Mouse (Mus musculus): Measurements from ENCODE around the gene Manf.
A peak's percentile ranks its signal among the peaks of the same experiment; 100 is the strongest.

The Manf gene

DNA sequence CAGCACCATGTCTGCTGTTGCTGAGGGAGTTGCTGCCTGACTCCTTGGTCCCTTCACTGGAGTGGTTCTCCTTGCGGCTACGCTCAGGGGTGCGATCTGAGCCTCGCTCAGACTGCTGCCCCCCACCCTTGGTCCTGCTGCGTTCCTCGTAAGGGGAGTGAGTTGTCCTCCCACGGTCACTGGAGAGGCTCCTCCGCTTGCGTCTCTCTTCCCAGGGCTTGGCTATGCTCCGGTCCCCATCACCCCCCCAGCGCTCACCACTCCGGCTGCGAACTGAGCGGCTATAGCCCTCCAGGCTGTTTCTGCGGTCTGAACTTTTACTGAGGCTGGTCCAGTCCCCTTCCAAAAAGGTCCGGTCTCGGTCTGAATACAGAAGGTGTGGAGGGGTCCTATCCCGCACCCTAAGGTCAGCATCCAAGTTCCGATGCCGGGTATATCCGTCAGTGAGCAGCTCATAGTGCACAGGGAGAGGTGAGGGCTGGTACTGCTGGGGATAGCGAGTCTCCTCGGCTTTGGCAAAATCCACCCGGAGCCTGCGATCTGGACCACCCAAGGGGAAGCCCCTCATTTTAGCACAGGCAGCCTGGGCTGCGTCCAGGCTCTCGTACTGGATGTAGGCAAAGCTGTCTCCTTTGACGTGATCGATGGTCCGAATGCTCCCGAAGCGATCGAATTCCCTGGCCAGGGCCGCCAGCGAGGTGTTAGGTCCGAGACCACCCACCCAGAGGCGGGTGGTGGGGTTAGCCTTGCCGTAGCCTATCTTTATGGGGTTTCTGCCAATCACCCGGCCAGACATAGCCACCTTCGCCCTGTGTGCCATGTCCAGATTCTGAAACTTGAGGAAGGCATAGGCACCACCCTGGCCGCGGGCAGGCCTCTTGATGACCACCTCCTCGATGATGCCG lies 6.5 kb downstream of the Manf start:
- no peak for DNase-seq (ENCODE audit: low read depth, low spot score)

DNA sequence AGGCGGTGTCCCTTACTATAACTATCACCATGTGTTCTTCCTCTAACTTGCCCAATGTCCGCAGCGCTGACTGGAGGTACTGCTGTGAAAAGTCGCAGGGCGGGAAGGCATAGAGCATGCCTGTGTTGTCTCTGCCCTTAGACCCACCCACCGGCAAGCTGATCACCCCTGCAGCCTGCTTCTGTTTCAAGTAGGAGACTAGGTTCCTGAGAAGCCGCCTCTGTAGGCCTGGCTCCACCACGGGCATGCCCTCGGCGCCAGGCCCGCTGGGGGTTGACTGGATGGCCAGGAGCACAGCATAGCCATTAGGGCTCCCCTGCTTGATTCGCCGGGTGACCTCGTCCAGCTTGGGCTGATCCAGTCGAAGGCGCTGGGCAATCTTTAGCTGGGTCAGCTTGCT lies 7.5 kb downstream of the Manf start:
- peak; percentile 59 for DNase-seq (ENCODE audit: low read depth, low spot score)

DNA sequence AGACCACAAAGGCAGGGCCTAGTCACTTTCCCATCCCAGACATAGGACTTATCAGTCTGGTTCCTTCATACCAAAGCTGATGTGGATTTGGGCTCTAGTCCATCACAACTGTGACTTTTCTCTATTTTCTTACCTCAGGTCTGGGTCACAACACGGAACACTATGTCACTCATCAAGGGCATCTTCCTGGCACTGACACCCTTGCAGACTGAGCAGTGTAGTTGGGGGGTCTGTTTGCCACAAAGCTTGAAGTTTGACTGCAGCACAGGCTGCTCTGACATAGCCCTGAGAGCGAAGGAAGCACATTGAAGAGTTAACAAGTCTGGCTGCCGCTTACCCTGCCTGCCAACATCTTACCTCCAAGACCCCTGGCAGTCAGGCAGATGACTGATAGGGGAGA lies 8.7 kb downstream of the Manf start:
- DNase-seq (ENCODE audit: low read depth, low spot score) = no peak

DNA sequence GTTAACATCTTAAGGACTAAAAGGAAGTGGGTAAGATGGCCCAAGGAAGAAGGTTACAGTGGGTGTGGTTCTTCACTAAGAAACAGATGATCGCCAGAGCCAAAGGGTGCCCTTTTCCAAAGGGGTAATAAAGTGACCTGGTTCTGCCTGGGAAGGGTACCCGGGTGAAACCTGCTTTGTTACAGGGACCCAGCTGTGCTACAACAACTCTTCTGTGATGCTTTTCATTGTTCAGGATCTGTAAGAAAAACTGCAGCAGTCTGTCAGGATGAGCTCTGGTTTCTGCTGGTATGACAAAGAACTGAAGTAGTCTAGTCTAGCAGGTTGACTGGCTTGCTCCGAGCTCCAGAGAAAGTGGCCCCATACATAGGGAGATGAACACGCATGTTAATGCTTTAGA lies 9.6 kb downstream of the Manf start:
- peak; percentile 58 for DNase-seq (ENCODE audit: low read depth, low spot score)

DNA sequence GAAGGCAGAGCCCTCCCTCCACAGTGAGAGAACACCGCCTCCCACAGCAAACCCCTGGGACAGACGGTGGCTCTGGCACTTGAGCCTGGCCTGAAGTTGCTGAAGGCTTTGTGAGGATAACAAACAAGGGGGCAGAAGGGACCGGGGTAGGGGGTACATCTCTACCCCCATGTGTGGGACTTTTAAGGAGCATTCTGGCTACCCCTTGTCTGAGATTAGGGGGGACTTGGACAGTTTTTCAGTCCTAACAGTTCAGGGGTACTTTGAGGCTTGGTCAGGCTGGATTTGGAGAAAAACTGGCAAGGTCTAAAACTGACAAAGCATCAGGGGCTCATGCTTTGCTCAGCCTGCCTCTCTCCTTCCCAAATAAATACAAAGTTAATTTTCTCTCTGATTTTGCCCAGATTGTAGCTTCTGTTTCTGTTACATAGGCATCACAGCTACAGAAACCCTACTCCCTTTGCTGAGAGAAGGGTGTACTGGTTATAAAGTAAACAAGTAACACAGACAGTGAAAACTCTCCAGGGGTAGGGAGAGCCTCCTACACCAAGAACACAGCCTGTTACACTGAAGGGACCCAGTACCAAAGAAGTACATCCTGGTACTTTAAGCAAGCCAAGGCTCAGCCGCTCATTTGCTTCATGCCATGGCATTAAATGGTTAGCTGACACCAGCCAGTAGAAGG lies 10.6 kb downstream of the Manf start:
- DNase-seq (ENCODE audit: low read depth, low spot score) = no peak

DNA sequence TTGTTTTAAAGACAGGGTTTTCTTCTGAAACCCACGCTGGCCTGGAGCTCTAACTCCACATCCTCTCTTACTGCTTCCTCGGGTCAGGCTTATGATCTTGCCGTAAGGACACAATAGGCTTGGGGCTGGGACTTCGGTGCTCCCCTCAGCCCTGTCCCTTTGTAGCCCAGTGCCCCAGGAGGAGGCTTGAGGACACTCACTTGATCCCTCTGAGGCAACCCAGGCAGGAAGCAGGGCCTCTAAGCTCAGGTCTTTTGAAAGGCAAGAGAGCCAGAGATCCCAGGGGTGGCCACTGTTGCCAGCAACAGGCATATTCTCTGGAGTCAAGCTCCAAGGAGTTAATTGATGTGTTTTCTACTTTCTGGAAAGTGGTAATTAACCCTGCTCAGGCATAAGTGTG lies 12.3 kb downstream of the Manf start:
- no peak for DNase-seq (ENCODE audit: low read depth, low spot score)

DNA sequence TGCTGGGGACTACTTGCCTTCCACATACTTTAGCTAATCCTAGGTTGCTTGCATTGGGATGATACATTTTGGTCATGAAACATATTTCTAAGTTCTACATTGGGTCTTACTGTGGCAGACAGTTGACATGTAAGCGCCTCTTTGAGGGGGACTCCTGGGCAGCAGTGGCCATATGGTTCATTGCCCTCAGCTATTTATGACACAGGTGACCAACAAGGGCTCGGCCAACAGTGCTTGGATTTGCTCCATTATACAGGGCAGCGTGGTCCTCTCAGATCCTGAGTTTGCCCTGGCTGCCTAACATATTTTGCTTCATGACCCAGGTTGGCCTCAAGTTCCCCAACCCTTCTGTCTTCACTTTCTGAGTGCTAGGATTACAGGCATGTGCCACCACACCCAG lies 15.1 kb downstream of the Manf start:
- no peak for DNase-seq (ENCODE audit: low read depth, low spot score)

DNA sequence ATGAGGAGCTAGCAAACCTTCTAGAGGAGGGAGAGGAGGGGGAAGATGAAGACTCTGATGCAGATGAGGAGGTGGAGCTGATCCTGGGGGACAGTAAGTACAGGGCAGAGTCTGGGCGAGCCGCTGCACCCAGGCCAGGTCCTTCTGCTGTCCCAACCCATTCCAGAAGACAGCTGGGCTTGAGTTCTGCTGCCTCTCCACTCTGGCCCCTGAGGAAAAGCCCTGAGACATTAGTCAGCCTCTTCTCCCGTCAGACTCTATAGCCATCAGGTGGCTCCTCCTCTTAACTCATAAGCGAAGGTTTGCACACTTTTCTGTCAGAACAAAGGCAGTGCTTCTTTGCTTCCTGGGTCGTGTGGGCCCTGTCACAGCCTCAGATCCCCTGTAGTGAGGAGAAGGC lies 17.6 kb downstream of the Manf start:
- DNase-seq (ENCODE audit: low read depth, low spot score) = no peak

DNA sequence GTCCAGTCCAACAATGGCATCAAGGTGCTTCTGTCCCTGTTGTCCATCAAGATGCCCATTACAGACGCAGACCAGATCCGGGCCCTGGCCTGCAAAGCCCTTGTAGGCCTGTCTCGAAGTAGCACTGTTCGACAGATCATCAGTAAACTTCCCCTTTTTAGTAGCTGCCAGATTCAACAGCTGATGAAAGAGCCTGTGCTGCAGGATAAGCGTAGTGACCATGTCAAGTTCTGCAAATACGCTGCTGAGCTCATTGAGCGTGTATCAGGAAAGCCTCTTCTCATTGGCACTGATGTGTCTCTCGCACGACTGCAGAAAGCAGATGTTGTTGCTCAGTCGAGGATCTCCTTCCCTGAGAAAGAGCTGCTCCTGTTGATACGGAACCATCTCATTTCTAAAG lies 33.7 kb downstream of the Manf start:
- DNase-seq (ENCODE audit: low read depth, low spot score) = no peak

DNA sequence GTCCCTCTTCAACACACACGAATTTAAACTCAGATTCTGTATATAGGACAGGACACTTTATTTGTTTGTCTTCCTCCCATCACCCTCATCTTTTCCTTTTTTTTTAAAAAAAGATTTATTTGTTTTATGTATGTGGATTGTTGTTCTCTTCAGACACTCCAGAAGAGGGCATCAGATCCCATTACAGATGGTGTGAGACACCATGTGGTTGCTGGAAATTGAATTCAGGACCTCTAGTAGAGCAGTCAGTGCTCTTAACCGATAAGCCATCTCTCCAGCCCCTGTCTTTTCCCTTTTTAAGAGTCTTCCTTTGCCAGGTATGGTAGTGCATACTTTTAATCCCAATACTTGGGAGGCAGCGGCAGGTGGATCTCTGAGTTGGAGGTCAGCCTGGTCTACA lies 35.1 kb downstream of the Manf start:
- DNase-seq (ENCODE audit: low read depth, low spot score) = no peak

DNA sequence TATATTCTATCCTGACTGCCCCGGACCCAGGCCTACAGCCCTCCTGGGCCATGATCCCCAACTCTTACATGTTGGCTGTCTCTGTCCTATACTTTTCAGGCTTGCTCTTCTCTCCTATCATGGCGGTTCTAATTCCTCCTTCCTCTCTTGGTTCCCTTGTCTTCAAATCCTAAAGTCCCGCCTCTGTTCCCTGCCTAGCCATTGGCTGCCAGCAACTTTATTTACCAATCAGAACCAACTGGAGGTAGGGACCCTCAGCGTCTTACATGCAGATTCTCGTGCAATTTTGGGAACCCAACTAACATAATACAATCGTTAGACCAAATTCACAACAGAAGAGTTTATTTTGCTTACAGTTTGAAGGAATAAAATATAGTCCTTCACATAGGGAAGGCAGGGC lies 49.0 kb downstream of the Manf start:
- peak; percentile 55 for DNase-seq (ENCODE audit: low read depth, low spot score)

DNA sequence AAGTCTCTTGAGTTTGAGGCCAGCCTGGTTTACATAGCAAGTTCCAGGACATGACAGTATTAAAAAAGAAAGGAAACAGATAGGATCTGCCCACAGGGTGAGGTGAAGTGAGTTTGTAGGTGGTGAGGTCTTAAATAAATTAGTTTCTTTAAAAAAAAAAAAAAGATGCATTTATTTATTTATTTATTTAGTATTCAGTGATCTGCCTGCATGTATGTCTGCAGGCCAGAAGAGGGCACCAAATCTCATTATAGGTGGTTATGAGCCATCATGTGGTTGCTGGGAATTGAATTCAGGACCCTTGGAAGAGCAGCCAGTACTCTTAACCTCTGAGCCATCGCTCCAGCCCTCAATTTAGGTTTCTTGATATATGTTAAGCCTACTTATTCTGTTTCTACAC lies 51.2 kb downstream of the Manf start:
- DNase-seq (ENCODE audit: low read depth, low spot score) = no peak

DNA sequence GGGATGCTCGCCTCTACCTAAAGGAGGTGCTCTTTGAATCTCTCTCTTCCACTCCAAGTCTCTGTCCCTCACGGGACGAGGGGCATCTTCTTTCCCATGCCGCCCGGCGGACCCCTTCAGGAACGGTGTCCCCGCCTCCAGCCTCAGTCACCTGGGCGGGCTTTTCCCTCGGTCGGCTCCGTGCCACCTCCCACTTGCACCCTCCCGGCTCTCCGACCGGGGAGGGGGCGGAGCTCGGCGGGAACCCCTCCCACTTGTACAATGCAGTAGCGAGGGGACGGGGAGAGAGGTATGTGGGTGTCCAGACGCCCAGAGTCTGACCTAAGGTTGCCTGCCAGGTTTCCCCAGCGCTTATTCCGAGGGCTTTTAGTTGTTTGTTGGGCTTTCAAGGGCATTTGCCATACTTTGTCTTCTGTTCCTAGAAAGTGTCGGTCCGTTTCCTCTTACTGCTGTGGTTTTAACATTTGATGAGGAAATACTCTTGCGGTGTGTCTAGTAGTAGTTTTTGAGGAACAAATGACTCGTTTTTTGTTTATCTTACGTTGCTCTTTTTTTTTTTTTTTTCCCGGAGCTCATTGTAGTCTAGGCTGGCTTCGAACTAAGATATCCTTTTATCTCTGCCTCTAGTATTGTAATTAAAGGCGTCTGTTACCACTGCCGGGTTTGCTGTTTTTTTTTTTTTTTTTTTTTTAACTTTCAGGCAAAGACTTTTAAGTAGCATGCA lies 69.2 kb downstream of the Manf start:
- peak; percentile 97 for DNase-seq (ENCODE audit: low read depth, low spot score)

DNA sequence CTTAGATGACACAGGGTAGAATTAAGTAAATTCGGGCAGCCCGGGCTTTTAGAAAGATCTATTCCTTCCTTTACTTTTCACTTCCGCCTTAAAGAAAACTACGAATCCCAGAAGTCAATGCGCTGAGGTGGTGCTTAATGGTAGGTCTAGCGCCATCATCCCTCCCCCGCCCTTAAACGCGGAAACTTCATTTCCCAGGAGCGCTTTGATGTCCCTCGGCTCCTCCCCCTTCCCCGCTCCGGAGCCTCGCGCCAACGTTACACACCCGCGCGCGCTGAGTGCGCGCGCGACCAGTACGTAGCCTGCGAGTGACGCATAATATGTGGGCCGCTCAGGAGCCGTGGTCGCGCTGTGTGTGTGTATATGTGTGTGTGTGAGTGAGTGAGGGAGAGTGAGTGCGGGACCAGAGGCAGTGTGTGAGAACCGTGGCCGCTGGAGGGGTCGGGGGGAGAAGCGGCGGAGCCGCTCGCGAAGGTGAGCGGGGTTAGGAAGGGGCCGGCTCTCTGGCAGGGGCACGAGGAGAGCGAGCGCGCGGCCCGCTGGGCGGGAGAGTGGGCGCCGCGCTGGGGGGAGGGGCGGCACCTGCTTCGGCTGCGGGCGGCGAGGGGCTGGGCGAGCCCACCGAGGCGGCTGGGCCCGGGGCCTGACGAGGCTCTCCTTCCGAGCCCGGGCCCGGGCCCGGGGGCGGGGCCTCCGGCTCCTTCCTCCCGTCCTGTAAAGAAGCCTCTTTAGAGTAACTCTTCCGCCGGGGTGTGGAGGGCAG lies 70.0 kb downstream of the Manf start, which contains the start of gene Dcaf1:
Gene Dcaf1, plus strand, starts transcription at position 257 of the 763 bp plus-strand sequence.
- DNase-seq (ENCODE audit: low read depth, low spot score) = peak; percentile 99

DNA sequence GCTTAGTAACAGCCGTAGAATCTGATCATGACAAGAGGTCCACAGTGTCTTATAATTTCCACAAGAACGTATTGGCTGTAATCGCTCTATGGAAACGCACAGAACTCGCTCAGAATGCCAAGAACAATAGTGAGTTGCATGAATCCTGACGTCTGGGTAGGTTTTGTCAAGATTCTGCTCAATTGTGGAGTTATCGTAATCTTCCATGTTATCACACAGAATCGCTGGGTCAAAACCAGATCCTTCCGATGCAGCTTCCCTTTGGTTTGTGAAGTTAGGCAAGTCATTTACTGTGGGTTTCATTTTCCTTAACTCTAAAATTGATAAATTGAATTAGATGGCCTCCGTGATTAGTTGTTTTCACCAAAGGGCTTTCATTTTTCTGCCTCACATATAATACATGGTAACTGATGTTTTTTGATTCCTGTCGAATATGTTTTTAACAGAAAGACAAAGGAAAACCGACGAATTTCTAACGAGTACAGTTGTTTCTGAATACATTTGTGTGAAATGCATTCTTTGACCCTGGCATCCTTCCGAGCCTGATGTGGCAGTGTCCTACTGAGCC lies 70.6 kb downstream of the Manf start:
- no peak for DNase-seq (ENCODE audit: low read depth, low spot score)

DNA sequence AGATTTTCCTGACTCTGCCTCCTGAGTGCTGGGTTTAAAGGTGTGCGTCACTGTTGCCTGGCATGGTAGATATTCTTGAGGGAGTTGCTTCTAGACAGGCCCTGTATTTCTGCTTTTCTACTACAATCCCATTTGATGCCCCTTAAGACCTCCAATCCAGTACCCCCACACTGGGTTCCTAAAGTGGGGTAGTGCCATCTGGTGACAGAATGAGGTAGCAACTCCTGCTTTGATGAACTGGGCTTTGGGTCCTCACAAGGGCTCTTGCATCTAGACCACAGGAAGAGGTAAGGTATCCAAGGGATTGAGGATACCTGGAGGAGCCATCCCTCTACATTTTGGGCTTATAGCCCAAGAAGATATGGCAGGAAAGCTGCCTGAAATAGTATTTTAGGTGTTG lies 72.6 kb downstream of the Manf start:
- DNase-seq (ENCODE audit: low read depth, low spot score) = peak; percentile 52

DNA sequence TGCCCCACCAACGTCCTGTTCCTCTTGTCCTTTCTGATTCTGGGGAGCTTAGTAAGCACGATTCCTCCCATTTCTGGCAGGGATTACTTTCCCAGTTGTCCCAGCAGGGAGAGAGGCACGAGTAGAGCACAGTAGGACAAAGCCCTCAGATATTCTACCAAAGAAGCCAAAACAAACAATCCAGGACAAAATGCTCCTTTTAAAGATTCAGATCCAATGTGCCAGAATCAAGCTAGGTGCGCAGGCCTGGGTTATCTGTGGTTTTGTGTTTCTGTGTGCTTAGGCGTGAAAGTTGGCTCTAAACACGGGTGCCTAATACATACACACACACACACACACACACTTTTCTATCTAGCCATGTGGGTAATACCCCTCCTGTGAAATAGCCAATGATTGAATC lies 73.6 kb downstream of the Manf start:
- DNase-seq (ENCODE audit: low read depth, low spot score) = no peak

DNA sequence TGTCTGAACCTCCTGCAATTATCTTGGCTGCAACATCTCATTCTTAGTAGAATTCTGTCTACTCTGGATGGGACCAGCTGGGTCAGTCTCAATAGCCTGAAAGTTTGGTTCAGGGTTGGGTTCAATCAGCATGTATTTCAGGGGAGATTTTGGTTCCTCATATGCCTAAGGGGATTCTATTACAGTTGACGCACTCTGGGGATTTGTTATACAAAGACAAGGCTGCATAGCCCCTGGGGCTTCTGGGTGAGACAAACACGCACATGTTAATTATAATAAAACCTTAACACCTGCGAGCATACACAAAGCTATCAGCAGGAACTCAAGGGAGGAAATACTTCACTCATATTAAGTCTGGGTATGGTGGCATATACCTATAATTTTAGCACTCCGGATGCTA lies 85.3 kb downstream of the Manf start:
- no peak for DNase-seq (ENCODE audit: low read depth, low spot score)

DNA sequence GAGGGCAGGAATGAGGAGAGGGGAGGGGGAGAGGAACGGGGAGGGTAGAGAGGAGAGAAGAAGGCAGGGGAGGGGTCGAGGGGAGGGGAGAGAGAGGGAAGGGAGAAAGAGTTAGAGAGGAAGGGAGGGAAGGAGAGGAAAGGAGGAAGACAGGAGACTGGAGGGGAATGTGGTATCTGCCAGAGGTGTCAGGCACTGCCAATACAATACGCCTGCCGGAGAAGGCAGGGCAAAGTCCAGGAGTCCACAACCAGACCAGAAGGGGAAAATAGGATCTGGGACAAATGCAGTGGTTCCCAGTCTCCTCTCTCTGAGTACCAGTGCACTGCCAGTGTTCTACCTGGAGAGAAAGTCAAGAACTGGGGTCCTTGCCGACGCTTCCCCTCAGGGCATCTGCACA lies 100.9 kb downstream of the Manf start:
- no peak for DNase-seq (ENCODE audit: low read depth, low spot score)

DNA sequence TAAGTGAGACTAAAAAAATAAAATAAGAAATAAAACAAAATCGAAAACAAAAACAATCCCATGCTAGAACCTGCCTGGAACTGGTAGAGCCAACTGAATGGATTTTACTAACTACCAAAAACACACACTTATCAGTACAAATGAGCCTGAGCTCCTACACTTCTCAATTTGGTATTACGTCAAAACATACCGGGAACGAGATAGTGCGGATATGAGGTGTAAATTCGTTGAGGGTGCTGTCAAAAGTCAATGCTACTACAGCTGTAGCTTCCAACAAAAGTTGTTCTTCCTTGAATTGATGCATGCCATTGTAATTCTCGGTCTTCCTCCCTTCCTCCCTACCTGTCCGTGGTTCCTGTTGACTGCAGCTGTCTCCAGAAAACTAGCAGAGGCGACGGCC lies 102.4 kb downstream of the Manf start:
- DNase-seq (ENCODE audit: low read depth, low spot score) = no peak

DNA sequence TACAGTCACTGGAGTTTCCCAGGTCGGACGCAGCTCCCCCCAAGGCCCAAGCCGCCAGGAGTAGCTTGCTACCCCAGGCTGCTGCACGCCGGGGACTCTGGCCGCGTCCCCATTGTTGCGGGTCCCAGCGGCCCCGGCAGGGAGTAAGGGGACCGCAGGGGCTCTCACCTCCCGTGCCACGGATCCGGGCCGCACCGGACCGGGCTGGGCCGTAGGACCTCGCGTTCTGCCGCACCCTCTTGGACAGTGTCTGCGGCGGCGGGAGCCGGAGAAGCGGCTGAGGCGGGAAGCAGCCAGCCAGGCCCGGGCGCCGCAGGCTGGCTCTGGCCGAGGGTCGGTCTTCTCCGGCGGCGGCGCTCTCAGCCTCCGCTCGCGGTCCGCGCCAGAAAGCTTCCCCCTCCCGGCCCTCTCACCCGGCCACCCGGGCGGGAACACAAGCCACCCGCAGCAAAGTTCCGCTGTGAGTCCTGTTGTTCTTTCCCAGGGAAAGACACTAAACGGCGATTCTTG lies 102.9 kb downstream of the Manf start, which contains the start of gene Rad54l2:
Gene Rad54l2, minus strand, starts transcription at position 383 of the 510 bp plus-strand sequence.
- peak; percentile 93 for DNase-seq (ENCODE audit: low read depth, low spot score)

Data from ZHBTc4 (cell line).